Comparison of ENCODE assay signal across 21 mouse cellular contexts in genomic region chr7:46125340-46125739, GRCm38 (mm10). TPM values are rescaled to one million over a fixed set of nuclear protein-coding genes. Genes with fewer than 3 reads are reported as not detected.
"Had no signal": no experiment of that assay in that cellular context is flagged by ENCODE, and none has a peak within 500 bp of the region (broad histone marks: within the 10 kb centered on the region; RNA-seq: fewer than 3 reads in every experiment).

No protein-coding gene starts in this region.

- H3K4me3 ChIP-seq: limb, embryonic 12.5 days; limb, embryonic 15.5 days; midbrain, embryonic 12.5 days; midbrain, embryonic 15.5 days; myocyte; neural tube, embryonic 13.5 days had no signal

- H3K9ac ChIP-seq: limb, embryonic 12.5 days; limb, embryonic 15.5 days; liver, embryonic 14.5 days; liver, postnatal 0 days; lung, embryonic 14.5 days; midbrain, embryonic 12.5 days; midbrain, embryonic 15.5 days; neural tube, embryonic 13.5 days had no signal

- DNase-seq: kidney, postnatal 10 days; kidney, postnatal 36 days; left cerebral cortex, postnatal 4 days; liver, postnatal 0 days; lung, embryonic 14.5 days; thymus, adult 2 months; thymus, postnatal 14 days; thymus, postnatal 4 days had no signal

- ATAC-seq: liver, postnatal 0 days; lung, postnatal 0 days; midbrain, embryonic 15.5 days had no signal

- H3K4me2 ChIP-seq: limb, embryonic 12.5 days; limb, embryonic 15.5 days; liver, embryonic 11.5 days; lung, embryonic 14.5 days; midbrain, embryonic 12.5 days; midbrain, embryonic 15.5 days; neural tube, embryonic 13.5 days had no signal

- H3K27me3 ChIP-seq: limb, embryonic 12.5 days; midbrain, embryonic 15.5 days had no signal

- H3K36me3 ChIP-seq: limb, embryonic 12.5 days; limb, embryonic 15.5 days; midbrain, embryonic 12.5 days; midbrain, embryonic 15.5 days; neural tube, embryonic 13.5 days had no signal

- H3K9me3 ChIP-seq: limb, embryonic 15.5 days; midbrain, embryonic 15.5 days had no signal

- H3K27ac ChIP-seq: limb, embryonic 12.5 days; limb, embryonic 15.5 days; liver, embryonic 14.5 days; macrophage; midbrain, embryonic 12.5 days; midbrain, embryonic 15.5 days; neural tube, embryonic 13.5 days had no signal

RNA-seq across cellular contexts. Expression of gene Kcnj11, which starts 24.8 kb away (rescaled TPM):
- total RNA-seq: megakaryocyte, adult 5-6 weeks; neutrophil, adult 5-6 weeks had no signal
- polyA plus RNA-seq: liver, embryonic 11.5 days; liver, postnatal 0 days; lung, embryonic 14.5 days; macrophage; spleen, adult 2 months had no signal

RNA-seq across cellular contexts. Expression of gene Abcc8, which starts 54.5 kb away (rescaled TPM):
- total RNA-seq: megakaryocyte, adult 5-6 weeks had no signal
- polyA plus RNA-seq: macrophage had no signal
